Mouse (Mus musculus) olfactory bulb, adult 2 months (tissue): ENCODE data around the gene S100a6. TPM values are rescaled to one million over a fixed set of nuclear protein-coding genes. Genes with fewer than 3 reads are reported as not detected.

ENCODE experiments used
- H3K27ac ChIP-seq: fragments of 200-500 bp; 2 replicates; pipeline ENCODE4 v1.5.1; 2012; ENCODE audit warnings: low read depth, low read length; ENCODE audit not compliant: insufficient read depth
- H3K4me1 ChIP-seq: fragments of 200-500 bp; 2 replicates; pipeline ENCODE4 v1.6.1; 2012; ENCODE audit warnings: low read length; ENCODE audit not compliant: control insufficient read depth, insufficient read depth
- H3K4me3 ChIP-seq: fragments of 200-500 bp; 2 replicates; pipeline ENCODE4 v1.5.1; 2012; ENCODE audit warnings: mild to moderate bottlenecking, low read depth, low read length, moderate library complexity; ENCODE audit not compliant: insufficient read depth
- CTCF ChIP-seq: fragments of 200-500 bp; IDR thresholded peaks from 2 replicates; pipeline ENCODE4 v1.5.1; 2012; ENCODE audit warnings: low read depth, mild to moderate bottlenecking, low read length, moderate library complexity; ENCODE audit not compliant: insufficient read depth
- POLR2A ChIP-seq: fragments of 200-500 bp; IDR thresholded peaks from 2 replicates; pipeline ENCODE4 v1.6.1; 2012; ENCODE audit warnings: mild to moderate bottlenecking, low read depth, low read length, moderate library complexity; ENCODE audit not compliant: insufficient read depth
- WGBS: fragments of 180-500 bp; shearing (Covaris S2); methylation state at CpG from one replicate; pipeline ENCODE4 v1.1.7; 2018; 5-methylcytosine and 5-hydroxymethylcytosine counted together
- polyA plus RNA-seq: library from polyadenylated mRNA; stranded (reverse); fragments of >200 nt; gene quantifications from 2 replicates; pipeline ENCODE4 v1.2.4, GENCODE M21; 2012; ENCODE audit warnings: low replicate concordance; ENCODE audit not compliant: missing spikeins, insufficient read depth, insufficient read length

The S100a6 gene
- polyA plus RNA-seq, 1 experiment, result not detected

DNA sequence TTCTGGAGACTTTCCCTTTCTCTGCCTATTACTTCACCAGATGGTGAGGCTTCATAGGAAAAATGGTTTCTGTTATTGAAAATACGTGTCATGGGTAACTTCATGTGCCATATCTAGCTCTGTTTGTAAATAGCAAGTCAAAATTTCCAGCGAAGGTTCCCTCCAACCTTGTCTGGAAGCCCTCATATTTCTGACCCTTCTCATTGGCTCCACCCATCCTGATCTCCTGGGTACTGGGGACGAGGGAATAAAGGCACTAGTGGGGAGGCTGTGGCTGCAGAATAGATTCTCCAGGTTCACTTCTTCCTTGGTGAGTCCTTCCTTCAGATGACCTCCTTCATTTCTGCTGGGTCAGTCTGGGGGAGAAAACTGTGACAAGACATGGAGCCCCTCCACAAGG, 4.5 kb upstream of the S100a6 start, which contains the start of gene S100a5:
S100a5 (plus strand) TSS at position 301 of the 400 bp plus-strand sequence.
- TF ChIP-seq POLR2A (no peak), CTCF (no peak)
- Histone ChIP-seq H3K27ac (no peak within 1 kb of the TSS), H3K4me1 (peaks cover 25% of the 10 kb centered on the region), H3K4me3 (no peak within 1 kb of the TSS)
- 85% methylated on average over 3 of the region's 3 CpGs for WGBS

GRCm38 (mm10) chr3:90609102-90609501, 3.6 kb upstream of the S100a6 start:
- H3K4me3 ChIP-seq, result no peak overlapping the region
- TF ChIP-seq CTCF (no peak), POLR2A (no peak)
- peaks cover 26% of the 10 kb centered on the region for H3K4me1 ChIP-seq
- H3K27ac ChIP-seq, result no peak overlapping the region

GRCm38 (mm10) chr3:90611494-90611893, 1.2 kb upstream of the S100a6 start:
- H3K4me3 ChIP-seq, result no peak overlapping the region
- TF ChIP-seq POLR2A, result no peak
- no peak for TF ChIP-seq CTCF
- 96% methylated on average over 3 of the region's 3 CpGs for WGBS
- no peak overlapping the region for H3K27ac ChIP-seq
- peaks cover 13% of the 10 kb centered on the region for H3K4me1 ChIP-seq

GRCm38 (mm10) chr3:90612061-90612460, 621 bp upstream of the S100a6 start:
- 71% methylated on average over 4 of the region's 4 CpGs for WGBS
- H3K4me1 ChIP-seq, result peaks cover 13% of the 10 kb centered on the region
- no peak for TF ChIP-seq CTCF
- no peak for TF ChIP-seq POLR2A
- H3K27ac ChIP-seq, result no peak overlapping the region
- no peak overlapping the region for H3K4me3 ChIP-seq

DNA sequence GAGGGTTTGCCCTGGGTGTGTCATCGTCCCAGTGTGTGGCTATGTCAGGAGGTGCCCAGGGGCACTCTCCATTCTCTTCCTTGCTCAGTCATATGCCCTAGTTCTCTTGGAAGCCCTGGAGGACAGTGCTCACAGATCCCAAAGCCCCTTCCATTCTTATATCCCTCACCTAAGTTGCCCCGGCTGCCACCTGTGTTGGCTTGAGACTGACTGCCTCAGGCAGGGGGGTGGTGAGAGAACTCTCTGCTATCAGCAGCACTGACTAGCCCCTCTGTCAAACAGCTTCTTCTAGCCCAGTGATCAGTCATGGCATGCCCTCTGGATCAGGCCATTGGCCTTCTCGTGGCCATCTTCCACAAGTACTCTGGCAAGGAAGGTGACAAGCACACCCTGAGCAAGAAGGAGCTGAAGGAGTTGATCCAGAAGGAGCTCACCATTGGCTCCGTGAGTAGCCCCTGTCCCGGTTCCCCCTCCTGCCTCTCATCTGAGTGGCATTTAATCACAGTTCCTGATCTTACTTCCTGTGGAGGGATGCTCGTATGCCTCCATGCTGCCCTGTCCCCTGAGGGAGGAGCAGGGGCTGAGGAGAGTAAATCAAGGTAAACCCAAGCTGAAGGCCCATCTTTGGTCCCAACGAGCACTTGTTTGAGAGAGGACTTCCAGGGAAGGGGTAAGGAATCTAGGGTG, 922 bp downstream of the S100a6 start:
- peaks cover 13% of the 10 kb centered on the region for H3K4me1 ChIP-seq
- 76% methylated on average over 7 of the region's 7 CpGs for WGBS
- H3K4me3 ChIP-seq, result no peak overlapping the region
- TF ChIP-seq CTCF (no peak), POLR2A (no peak)
- H3K27ac ChIP-seq, result no peak overlapping the region

- TF ChIP-seq POLR2A (no peak), CTCF (no peak)
- Histone ChIP-seq H3K27ac (no peak overlapping the region), H3K4me3 (no peak overlapping the region), H3K4me1 (peaks cover 13% of the 10 kb centered on the region)
- WGBS, result 93% methylated on average over 6 of the region's 6 CpGs
Measured at GRCm38 (mm10) chr3:90614148-90614530, 1.5 kb downstream of the S100a6 start.

DNA sequence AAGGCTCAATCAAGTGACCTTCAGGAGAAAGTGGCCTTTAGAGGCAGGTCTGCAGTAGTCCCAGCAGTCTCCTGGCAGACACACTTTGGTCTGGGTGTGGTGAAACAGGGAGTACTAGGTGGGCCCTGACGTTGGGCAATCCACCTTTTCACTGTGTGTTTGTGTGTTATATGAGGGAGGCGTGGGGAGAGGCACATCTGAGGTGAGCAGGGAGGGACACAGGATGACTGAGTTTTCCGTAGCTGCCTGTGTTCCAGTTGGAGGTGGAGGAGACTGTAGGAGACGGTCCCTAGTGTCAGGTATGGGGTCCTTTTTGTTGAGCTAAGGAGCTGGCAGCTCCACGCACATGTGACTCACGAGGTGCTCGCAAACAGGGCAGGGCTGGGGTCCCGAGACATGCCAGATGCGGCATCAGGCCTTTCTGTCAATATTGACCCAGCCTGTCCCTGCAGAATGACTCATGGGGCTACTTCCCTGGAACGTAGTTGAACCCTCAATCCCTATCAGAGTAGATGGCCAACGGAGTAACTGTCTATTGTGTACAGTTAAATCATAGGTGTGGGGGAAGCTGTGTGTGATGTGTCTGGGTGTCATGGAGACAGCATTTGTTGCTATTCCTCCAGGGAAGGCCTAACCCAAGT, 2.0 kb downstream of the S100a6 start:
- no peak for TF ChIP-seq CTCF
- Histone ChIP-seq H3K4me1 (peaks cover 13% of the 10 kb centered on the region), H3K4me3 (no peak overlapping the region), H3K27ac (no peak overlapping the region)
- WGBS, result 83% methylated on average over 11 of the region's 11 CpGs

GRCm38 (mm10) chr3:90615415-90615814, 2.7 kb downstream of the S100a6 start:
- Histone ChIP-seq H3K4me3 (no peak overlapping the region), H3K27ac (no peak overlapping the region), H3K4me1 (peaks cover 13% of the 10 kb centered on the region)
- WGBS, result 7% methylated on average over 7 of the region's 7 CpGs
- no peak for TF ChIP-seq POLR2A
- TF ChIP-seq CTCF, result 0 out of 2 replicates have a peak, but pooled peaks have one; percentile 20

- 69% methylated on average over 1 of the region's 1 CpGs for WGBS
- TF ChIP-seq POLR2A (no peak), CTCF (no peak)
- Histone ChIP-seq H3K4me3 (no peak overlapping the region), H3K4me1 (peaks cover 13% of the 10 kb centered on the region), H3K27ac (no peak overlapping the region)
Measured at GRCm38 (mm10) chr3:90615911-90616310, 3.2 kb downstream of the S100a6 start.

DNA sequence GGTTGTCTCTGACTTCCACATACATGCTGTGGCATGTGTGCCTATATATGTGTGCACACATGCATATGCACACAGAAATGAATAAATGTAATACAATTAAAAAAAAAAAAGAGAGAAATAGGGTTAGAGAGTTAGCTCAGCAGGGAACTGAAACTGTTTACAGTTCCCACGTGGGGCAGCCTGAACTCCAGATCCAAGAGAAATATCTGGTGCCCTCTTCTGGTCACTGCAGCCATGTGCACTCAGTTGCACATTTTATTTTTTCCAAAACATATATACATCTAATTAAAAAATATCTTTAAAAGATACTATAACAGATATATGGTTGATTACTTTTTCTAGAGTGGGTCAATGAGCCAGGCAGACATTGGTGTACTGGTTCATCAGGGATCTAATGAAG, 4.9 kb downstream of the S100a6 start:
- no peak for TF ChIP-seq CTCF
- TF ChIP-seq POLR2A, result no peak
- Histone ChIP-seq H3K27ac (no peak overlapping the region), H3K4me1 (peaks cover 13% of the 10 kb centered on the region), H3K4me3 (no peak overlapping the region)
- 27% methylated on average over 1 of the region's 1 CpGs for WGBS
